Mouse (Mus musculus): ENCODE data around the gene Tcf7l2. TPM values are rescaled to one million over a fixed set of nuclear protein-coding genes. Genes with fewer than 3 reads are reported as not detected.

Tcf7l2 gene
- polyA plus RNA-seq, 1 experiment from 2014 or later, result 196 TPM

GRCm38 (mm10) chr19:55795349-55795748, 53.7 kb downstream of the Tcf7l2 start:
- 89% methylated on average over 7 of the region's 7 CpGs for WGBS
- H3K9me3 ChIP-seq (replicated peaks; ENCODE audit: control insufficient read depth, low read length), result no peaks in the 10 kb centered on the region

GRCm38 (mm10) chr19:55797834-55798233, 56.2 kb downstream of the Tcf7l2 start:
- no peak overlapping the region for H3K4me2 ChIP-seq (ENCODE audit: low read length)
- H3K27me3 ChIP-seq (replicated peaks; ENCODE audit: control insufficient read depth, insufficient read depth, low read length), result no peaks in the 10 kb centered on the region
- H3K36me3 ChIP-seq (ENCODE audit: control insufficient read depth, insufficient read depth, low read length), result no peaks in the 10 kb centered on the region
- no peak overlapping the region for H3K9ac ChIP-seq (ENCODE audit: low read length)
- no peak overlapping the region for H3K4me3 ChIP-seq (ENCODE audit: low read depth, low read length)
- DNase-seq (ENCODE audit: low spot score), result no peak
- no peak overlapping the region for H3K27ac ChIP-seq (ENCODE audit: low read depth, low read length)
- no peaks in the 10 kb centered on the region for H3K9me3 ChIP-seq (replicated peaks; ENCODE audit: control insufficient read depth, low read length)
- 75% methylated on average over 3 of the region's 3 CpGs for WGBS
- H3K4me1 ChIP-seq (ENCODE audit: control insufficient read depth, insufficient read depth, low read length), result peaks cover 8% of the 10 kb centered on the region
- ATAC-seq, result no peak

More at GRCm38 (mm10) chr19:55795349-55795748, 53.7 kb downstream of the Tcf7l2 start:
- ATAC-seq (no peak), DNase-seq (ENCODE audit: low spot score) (no peak)
- no peak overlapping the region for H3K4me2 ChIP-seq (ENCODE audit: low read length)
- H3K27ac ChIP-seq (ENCODE audit: low read depth, low read length), result no peak overlapping the region
- no peaks in the 10 kb centered on the region for H3K27me3 ChIP-seq (replicated peaks; ENCODE audit: control insufficient read depth, insufficient read depth, low read length)
- no peak overlapping the region for H3K4me3 ChIP-seq (ENCODE audit: low read depth, low read length)
- H3K9ac ChIP-seq (ENCODE audit: low read length), result no peak overlapping the region
- H3K4me1 ChIP-seq (ENCODE audit: control insufficient read depth, insufficient read depth, low read length), result peaks cover 12% of the 10 kb centered on the region
- H3K36me3 ChIP-seq (ENCODE audit: control insufficient read depth, insufficient read depth, low read length), result no peaks in the 10 kb centered on the region

GRCm38 (mm10) chr19:55799411-55799810, 57.8 kb downstream of the Tcf7l2 start:
- DNase-seq (ENCODE audit: low spot score) (no peak), ATAC-seq (no peak)
- H3K27me3 ChIP-seq (replicated peaks; ENCODE audit: control insufficient read depth, insufficient read depth, low read length), result no peaks in the 10 kb centered on the region
- no peak overlapping the region for H3K27ac ChIP-seq (ENCODE audit: low read depth, low read length)
- no peaks in the 10 kb centered on the region for H3K9me3 ChIP-seq (replicated peaks; ENCODE audit: control insufficient read depth, low read length)
- no peak overlapping the region for H3K9ac ChIP-seq (ENCODE audit: low read length)
- H3K4me3 ChIP-seq (ENCODE audit: low read depth, low read length), result no peak overlapping the region
- no peak overlapping the region for H3K4me2 ChIP-seq (ENCODE audit: low read length)
- no peaks in the 10 kb centered on the region for H3K36me3 ChIP-seq (ENCODE audit: control insufficient read depth, insufficient read depth, low read length)
- H3K4me1 ChIP-seq (ENCODE audit: control insufficient read depth, insufficient read depth, low read length), result peaks cover 8% of the 10 kb centered on the region

- DNase-seq (ENCODE audit: low spot score) (no peak), ATAC-seq (no peak)
- no peak overlapping the region for H3K4me2 ChIP-seq (ENCODE audit: low read length)
- peaks cover 8% of the 10 kb centered on the region for H3K4me1 ChIP-seq (ENCODE audit: control insufficient read depth, insufficient read depth, low read length)
- H3K4me3 ChIP-seq (ENCODE audit: low read depth, low read length), result no peak overlapping the region
- H3K9ac ChIP-seq (ENCODE audit: low read length), result no peak overlapping the region
- no peak overlapping the region for H3K27ac ChIP-seq (ENCODE audit: low read depth, low read length)
- WGBS, result 92% methylated on average over 4 of the region's 4 CpGs
- no peaks in the 10 kb centered on the region for H3K36me3 ChIP-seq (ENCODE audit: control insufficient read depth, insufficient read depth, low read length)
- H3K27me3 ChIP-seq (replicated peaks; ENCODE audit: control insufficient read depth, insufficient read depth, low read length), result no peaks in the 10 kb centered on the region
- H3K9me3 ChIP-seq (replicated peaks; ENCODE audit: control insufficient read depth, low read length), result no peaks in the 10 kb centered on the region
Measured at GRCm38 (mm10) chr19:55800059-55800458, 58.4 kb downstream of the Tcf7l2 start.

- Histone ChIP-seq H3K9ac (ENCODE audit: low read length) (no peak overlapping the region), H3K36me3 (ENCODE audit: control insufficient read depth, insufficient read depth, low read length) (no peaks in the 10 kb centered on the region), H3K4me3 (ENCODE audit: low read depth, low read length) (no peak overlapping the region), H3K4me1 (ENCODE audit: control insufficient read depth, insufficient read depth, low read length) (peaks cover 11% of the 10 kb centered on the region), H3K4me2 (ENCODE audit: low read length) (no peak overlapping the region), H3K27ac (ENCODE audit: low read depth, low read length) (no peak overlapping the region), H3K27me3 (replicated peaks; ENCODE audit: control insufficient read depth, insufficient read depth, low read length) (no peaks in the 10 kb centered on the region), H3K9me3 (replicated peaks; ENCODE audit: control insufficient read depth, low read length) (no peaks in the 10 kb centered on the region)
- DNase-seq (ENCODE audit: low spot score) (no peak), ATAC-seq (no peak)
- 90% methylated on average over 1 of the region's 1 CpGs for WGBS
Measured at GRCm38 (mm10) chr19:55803121-55803520, 61.5 kb downstream of the Tcf7l2 start.

GRCm38 (mm10) chr19:55803797-55804196, 62.2 kb downstream of the Tcf7l2 start:
- Histone ChIP-seq H3K4me2 (ENCODE audit: low read length) (no peak overlapping the region), H3K9me3 (replicated peaks; ENCODE audit: control insufficient read depth, low read length) (no peaks in the 10 kb centered on the region), H3K27ac (ENCODE audit: low read depth, low read length) (no peak overlapping the region), H3K36me3 (ENCODE audit: control insufficient read depth, insufficient read depth, low read length) (no peaks in the 10 kb centered on the region), H3K4me1 (ENCODE audit: control insufficient read depth, insufficient read depth, low read length) (peaks cover 8% of the 10 kb centered on the region; the same call in 1 of the 2 replicates), H3K4me3 (ENCODE audit: low read depth, low read length) (no peak overlapping the region), H3K9ac (ENCODE audit: low read length) (no peak overlapping the region), H3K27me3 (replicated peaks; ENCODE audit: control insufficient read depth, insufficient read depth, low read length) (no peaks in the 10 kb centered on the region)
- WGBS, result 90% methylated on average over 12 of the region's 12 CpGs
- no peak for ATAC-seq
- DNase-seq (ENCODE audit: low spot score), result no peak

- Histone ChIP-seq H3K4me3 (ENCODE audit: low read depth, low read length) (no peak overlapping the region), H3K27me3 (replicated peaks; ENCODE audit: control insufficient read depth, insufficient read depth, low read length) (no peaks in the 10 kb centered on the region), H3K4me2 (ENCODE audit: low read length) (no peak overlapping the region), H3K9ac (ENCODE audit: low read length) (no peak overlapping the region), H3K36me3 (ENCODE audit: control insufficient read depth, insufficient read depth, low read length) (no peaks in the 10 kb centered on the region), H3K4me1 (ENCODE audit: control insufficient read depth, insufficient read depth, low read length) (peaks cover 8% of the 10 kb centered on the region; the same call in 1 of the 2 replicates), H3K27ac (ENCODE audit: low read depth, low read length) (no peak overlapping the region), H3K9me3 (replicated peaks; ENCODE audit: control insufficient read depth, low read length) (no peaks in the 10 kb centered on the region)
- WGBS, result 82% methylated on average over 7 of the region's 7 CpGs
- DNase-seq (ENCODE audit: low spot score), result no peak
- ATAC-seq, result no peak
Measured at GRCm38 (mm10) chr19:55804795-55805194, 63.2 kb downstream of the Tcf7l2 start.

- ATAC-seq, result peak; percentile 37; the same call in 1 of the 2 replicates
- Histone ChIP-seq H3K36me3 (ENCODE audit: control insufficient read depth, insufficient read depth, low read length) (no peaks in the 10 kb centered on the region), H3K27ac (ENCODE audit: low read depth, low read length) (no peak overlapping the region), H3K4me2 (ENCODE audit: low read length) (no peak overlapping the region), H3K4me1 (ENCODE audit: control insufficient read depth, insufficient read depth, low read length) (peaks cover 8% of the 10 kb centered on the region; the same call in 1 of the 2 replicates), H3K27me3 (replicated peaks; ENCODE audit: control insufficient read depth, insufficient read depth, low read length) (no peaks in the 10 kb centered on the region), H3K9me3 (replicated peaks; ENCODE audit: control insufficient read depth, low read length) (no peaks in the 10 kb centered on the region), H3K4me3 (ENCODE audit: low read depth, low read length) (no peak overlapping the region), H3K9ac (ENCODE audit: low read length) (no peak overlapping the region)
- no peak for DNase-seq (ENCODE audit: low spot score)
- WGBS, result 66% methylated on average over 12 of the region's 12 CpGs
Measured at GRCm38 (mm10) chr19:55806434-55807193, 65.0 kb downstream of the Tcf7l2 start.
